Mouse (Mus musculus) lung, postnatal 0 days (tissue): ENCODE results near the gene Trpc3.

ENCODE experiments used
- CTCF ChIP-seq: IDR thresholded peaks from 2 replicates; pipeline ENCODE4 v1.5.1; 2016; ENCODE audit warnings: antibody characterized with exemption, mild to moderate bottlenecking
- EP300 ChIP-seq: IDR thresholded peaks from 2 replicates; pipeline ENCODE4 v1.6.1; 2016; ENCODE audit warnings: antibody characterized with exemption, mild to moderate bottlenecking, control low read depth

DNA sequence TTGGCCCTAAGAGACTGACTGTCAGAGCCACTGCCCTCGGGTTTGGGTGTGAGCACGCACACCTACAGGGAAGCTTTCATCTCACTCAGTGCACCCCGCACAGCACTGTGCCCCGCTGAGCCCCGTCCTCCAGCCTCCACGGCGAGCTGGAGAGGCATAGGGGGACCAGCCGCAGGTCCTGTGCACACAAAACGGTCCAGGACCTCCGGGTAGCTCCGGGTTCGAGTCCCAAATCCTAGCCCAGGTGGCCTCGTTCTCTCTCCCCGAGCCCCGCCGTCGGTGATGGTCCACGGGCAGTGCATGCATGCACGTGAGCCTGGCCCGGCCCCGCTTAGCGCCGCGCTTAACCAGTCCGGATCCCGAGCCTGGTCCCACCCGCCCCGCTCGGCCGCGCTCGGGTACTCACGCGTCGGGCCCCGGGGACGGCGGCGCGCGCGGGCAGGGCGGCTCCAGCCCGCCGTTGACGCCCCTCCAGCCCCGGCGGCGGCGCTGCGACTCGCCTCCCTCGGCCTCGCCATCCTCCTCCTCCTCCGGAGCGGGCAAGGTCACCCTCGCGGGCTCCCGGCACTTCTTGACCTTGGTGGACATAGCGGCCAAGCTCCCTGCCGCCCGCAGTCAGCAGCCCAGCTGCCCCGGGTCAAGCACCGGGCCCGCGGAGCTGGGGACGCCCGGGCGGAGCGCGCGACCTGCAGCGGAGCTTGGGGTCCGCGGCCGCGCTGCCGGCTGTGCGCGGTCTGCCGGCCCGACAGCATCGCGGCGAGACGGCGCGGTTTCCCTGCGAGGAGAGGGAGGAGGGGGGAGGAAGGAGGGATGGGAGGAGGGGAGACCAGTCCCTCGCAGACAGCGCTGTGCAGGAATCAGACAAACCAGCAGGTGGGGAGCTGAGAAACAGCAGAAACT is at the start of gene Trpc3:
- TF ChIP-seq EP300, result no peak
- peak; percentile 31 for TF ChIP-seq CTCF
